Mouse (Mus musculus): ENCODE data around the gene Sinhcaf.

- TF ChIP-seq CTCF (IDR thresholded peaks at IDR 0.05; ENCODE audit: extremely low read depth, insufficient read length, insufficient replicate concordance, low read depth, low read length) (no peak), POLR2A (IDR thresholded peaks at IDR 0.05; ENCODE audit: low read depth, low read length) (no peak)
Measured at GRCm38 (mm10) chr6:148994327-148994999, 48.2 kb upstream of the Sinhcaf start.
